Comparison of ENCODE assay signal across 23 mouse cellular contexts in the genomic region with DNA sequence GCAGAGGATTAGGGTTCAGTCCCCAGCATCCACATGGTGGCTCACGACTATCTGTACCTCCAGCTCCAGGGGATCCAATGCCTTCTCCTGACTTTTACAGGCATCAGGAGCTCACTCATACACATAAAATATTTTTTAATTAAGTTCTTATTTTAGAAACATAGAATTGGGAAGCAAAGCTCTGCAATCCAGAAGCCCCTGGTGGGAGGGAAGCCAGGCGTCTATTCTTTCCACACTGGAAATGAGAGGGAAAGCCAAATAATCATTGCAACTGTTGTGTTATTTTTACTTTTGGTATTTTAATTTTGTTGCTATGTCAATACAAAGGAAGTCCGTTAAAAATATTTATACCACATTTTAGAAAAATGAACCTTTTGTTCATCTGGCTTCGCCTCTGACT.
"Had no signal": no experiment of that assay in that cellular context is flagged by ENCODE, and none has a peak within 500 bp of the region (broad histone marks: within the 10 kb centered on the region; RNA-seq: fewer than 3 reads in every experiment).

No protein-coding gene starts in this region.

- DNase-seq: forebrain, postnatal 0 days; gastrocnemius, postnatal 14 days; gastrocnemius, postnatal 36 days; heart, adult 18-20 months; heart, postnatal 10 days; heart, postnatal 36 days; kidney, adult 11 months; kidney, adult 2 months; kidney, adult 9 months; kidney, postnatal 14 days; kidney, postnatal 36 days; left cerebral cortex, postnatal 4 days had no signal

- H3K4me3 ChIP-seq: heart, embryonic 10.5 days; heart, embryonic 12.5 days; hindbrain, embryonic 13.5 days; hindbrain, embryonic 15.5 days; kidney, embryonic 15.5 days; limb, embryonic 13.5 days; limb, embryonic 15.5 days; liver, embryonic 12.5 days had no signal

- H3K27ac ChIP-seq: heart, embryonic 10.5 days; hindbrain, embryonic 13.5 days; hindbrain, embryonic 15.5 days; hindbrain, postnatal 0 days; kidney, embryonic 15.5 days; kidney, postnatal 0 days; limb, embryonic 13.5 days; limb, embryonic 15.5 days; liver, embryonic 12.5 days; liver, embryonic 14.5 days had no signal
